Mouse (Mus musculus) CD8-positive naive resting alpha-beta T cell, adult 2 months (primary cell): Measurements from ENCODE around the gene Arid1b.
A peak's percentile ranks its signal among the peaks of the same experiment; 100 is the strongest.

Source experiments
- DNase-seq, 2 experiments: peaks; one replicate each; pipeline ENCODE4 v3.0.0; 2022; ENCODE audit warnings: low read depth in 2 of 2, low spot score in 2 of 2

Arid1b gene

GRCm38 (mm10) chr17:4995561-4996051 lies 1.5 kb downstream of the Arid1b start:
- peak; percentile 69 to 72 for DNase-seq

- peak; percentile 45 to 51 for DNase-seq
These were observed 2.1 kb downstream of the Arid1b start for GRCm38 (mm10) chr17:4996121-4996813.

- peak in 1 of 2 experiments; percentile 11 for DNase-seq
These were observed 2.9 kb downstream of the Arid1b start for GRCm38 (mm10) chr17:4996814-4997549.

GRCm38 (mm10) chr17:4997968-4998367 lies 3.8 kb downstream of the Arid1b start:
- DNase-seq: no peak

GRCm38 (mm10) chr17:4999256-4999655 lies 5.1 kb downstream of the Arid1b start:
- no peak for DNase-seq

- DNase-seq: no peak
These were observed 5.9 kb downstream of the Arid1b start for GRCm38 (mm10) chr17:5000001-5000400.

GRCm38 (mm10) chr17:5000871-5001270 lies 6.7 kb downstream of the Arid1b start:
- no peak for DNase-seq

- DNase-seq: no peak
These were observed 7.5 kb downstream of the Arid1b start for GRCm38 (mm10) chr17:5001531-5002131.

- no peak for DNase-seq
These were observed 8.9 kb downstream of the Arid1b start for GRCm38 (mm10) chr17:5002937-5003508.

GRCm38 (mm10) chr17:5004266-5004665 lies 10.1 kb downstream of the Arid1b start:
- no peak for DNase-seq

- no peak for DNase-seq
These were observed 10.6 kb downstream of the Arid1b start for GRCm38 (mm10) chr17:5004706-5005105.

GRCm38 (mm10) chr17:5005285-5005684 lies 11.2 kb downstream of the Arid1b start:
- DNase-seq: no peak

GRCm38 (mm10) chr17:5007156-5007658 lies 13.1 kb downstream of the Arid1b start:
- peak; percentile 73 to 84 for DNase-seq

GRCm38 (mm10) chr17:5008236-5008635 lies 14.1 kb downstream of the Arid1b start:
- DNase-seq: no peak

- DNase-seq: no peak
These were observed 14.6 kb downstream of the Arid1b start for GRCm38 (mm10) chr17:5008761-5009160.

- peak; percentile 49 to 59 for DNase-seq
These were observed 15.6 kb downstream of the Arid1b start for GRCm38 (mm10) chr17:5009526-5010260.

GRCm38 (mm10) chr17:5010781-5011180 lies 16.6 kb downstream of the Arid1b start:
- DNase-seq: no peak

- no peak for DNase-seq
These were observed 18.0 kb downstream of the Arid1b start for GRCm38 (mm10) chr17:5012091-5012490.

GRCm38 (mm10) chr17:5012517-5012916 lies 18.4 kb downstream of the Arid1b start:
- no peak for DNase-seq

GRCm38 (mm10) chr17:5014327-5014957 lies 20.3 kb downstream of the Arid1b start:
- DNase-seq: no peak
